Mouse (Mus musculus) embryonic facial prominence, embryonic 10.5 days (tissue): ENCODE results near the gene C1d. TPM values are rescaled to one million over a fixed set of nuclear protein-coding genes. Genes with fewer than 3 reads are reported as not detected.

Experiments
- DNase-seq: peaks from one replicate; pipeline ENCODE4 v3.0.0-alpha.2; 2017; ENCODE audit warnings: low spot score
- H3K27ac ChIP-seq: fragments of 300-500 bp; sonication (generic); replicated peaks from 2 replicates; pipeline ENCODE4 v1.5.1; 2016; ENCODE audit warnings: mild to moderate bottlenecking
- H3K27me3 ChIP-seq: fragments of 300-500 bp; sonication (generic); replicated peaks from 2 replicates; pipeline ENCODE4 v1.6.1; 2016; ENCODE audit warnings: low read depth, mild to moderate bottlenecking; ENCODE audit not compliant: poor library complexity, severe bottlenecking
- H3K36me3 ChIP-seq: fragments of 300-500 bp; sonication (generic); replicated peaks from 2 replicates; pipeline ENCODE4 v1.6.1; 2016; ENCODE audit warnings: mild to moderate bottlenecking, moderate library complexity
- H3K4me1 ChIP-seq: fragments of 300-500 bp; sonication (generic); 2 replicates; pipeline ENCODE4 v1.6.1; 2016
- H3K4me3 ChIP-seq: fragments of 300-500 bp; sonication (generic); 2 replicates; pipeline ENCODE4 v1.5.1; 2016; ENCODE audit warnings: mild to moderate bottlenecking, moderate library complexity
- H3K9me3 ChIP-seq: fragments of 300-500 bp; sonication (generic); 2 replicates; pipeline ENCODE4 v1.6.1; 2016; ENCODE audit warnings: mild to moderate bottlenecking
- WGBS: fragments of 180-500 bp; shearing (Covaris S2); methylation state at CpG from one replicate; pipeline ENCODE4 v1.1.7; 2016; 5-methylcytosine and 5-hydroxymethylcytosine counted together
- polyA plus RNA-seq: library from polyadenylated mRNA; unstranded; fragments of >200 nt; fragmentation: Nextera tagmentation; extraction: Ambion mirVana; gene quantifications from 2 replicates; pipeline ENCODE4 v1.2.1, GENCODE M21; 2016

The C1d gene
- polyA plus RNA-seq, 1 experiment from 2014 or later, result 113 TPM

DNA sequence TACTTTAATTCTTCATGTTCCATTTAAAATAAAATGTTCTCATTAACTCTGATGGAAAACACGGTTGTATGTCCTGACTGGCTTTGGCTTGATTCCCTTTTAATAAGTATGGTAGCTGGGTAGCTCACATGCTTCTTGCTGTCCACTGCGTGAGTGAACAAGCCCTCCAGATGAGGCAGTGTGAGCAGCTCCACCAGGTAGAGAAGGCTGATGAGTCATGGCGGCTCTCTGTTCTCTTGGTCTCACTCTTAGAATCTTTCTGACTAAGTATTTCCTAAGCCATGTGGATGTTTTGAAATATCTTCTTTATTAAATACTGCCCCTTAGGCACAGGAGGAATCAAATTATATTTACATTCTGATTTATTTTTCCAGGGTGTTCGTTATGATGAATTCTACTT lies 9.8 kb downstream of the C1d start:
- Histone ChIP-seq H3K4me3 (no peak overlapping the region), H3K27ac (no peak overlapping the region), H3K4me1 (no peaks in the 10 kb centered on the region), H3K9me3 (no peaks in the 10 kb centered on the region), H3K27me3 (no peaks in the 10 kb centered on the region), H3K36me3 (peaks cover 32% of the 10 kb centered on the region)
- no peak for DNase-seq
- WGBS, result 92% methylated on average over 4 of the region's 4 CpGs

DNA sequence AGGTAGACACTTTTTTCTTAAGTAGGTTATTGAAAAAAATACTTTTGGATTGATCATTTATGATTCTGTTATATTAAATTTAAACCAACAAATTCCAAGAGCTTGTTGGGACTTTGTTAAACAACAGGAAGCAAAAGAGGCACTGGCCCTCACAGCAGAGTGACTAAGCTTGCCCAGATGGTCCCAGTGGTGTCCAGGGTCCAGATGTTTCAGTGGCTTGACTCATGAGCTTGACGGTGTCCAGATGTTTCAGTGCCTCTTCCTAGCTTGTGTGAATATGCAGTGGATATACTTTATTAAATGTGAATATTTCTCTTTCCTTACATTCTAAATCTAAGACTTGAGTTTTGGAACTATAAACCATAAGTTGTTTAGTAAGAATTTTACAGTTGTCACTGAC lies 11.4 kb downstream of the C1d start:
- no peak for DNase-seq
- Histone ChIP-seq H3K27me3 (no peaks in the 10 kb centered on the region), H3K36me3 (peaks cover 28% of the 10 kb centered on the region), H3K27ac (no peak overlapping the region), H3K4me3 (no peak overlapping the region), H3K9me3 (no peaks in the 10 kb centered on the region), H3K4me1 (no peaks in the 10 kb centered on the region)
- 71% methylated on average over 1 of the region's 1 CpGs for WGBS

DNA sequence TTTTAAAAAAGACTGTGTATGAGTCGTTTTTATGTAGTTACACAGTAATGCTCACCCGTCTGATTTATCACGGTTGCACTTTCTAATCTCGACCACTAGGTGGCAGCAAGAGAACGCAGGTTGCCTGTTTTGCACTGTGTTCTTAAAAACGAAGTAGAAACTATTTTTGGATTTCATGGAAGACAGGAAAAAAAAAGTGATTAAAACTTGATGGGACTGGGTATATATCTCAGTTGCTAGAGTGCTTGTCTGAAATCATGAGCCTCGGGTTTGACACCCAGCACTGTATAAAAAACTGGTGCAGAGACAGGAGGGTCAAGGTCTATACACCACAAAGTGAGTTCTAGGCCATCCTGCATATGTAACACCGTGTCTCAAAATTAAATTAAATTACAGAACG lies 22.6 kb downstream of the C1d start:
- peak; percentile 56 for DNase-seq
- Histone ChIP-seq H3K4me1 (no peaks in the 10 kb centered on the region), H3K27ac (no peak overlapping the region), H3K36me3 (no peaks in the 10 kb centered on the region), H3K9me3 (no peaks in the 10 kb centered on the region), H3K27me3 (no peaks in the 10 kb centered on the region), H3K4me3 (no peak overlapping the region)
- WGBS, result 19% methylated on average over 9 of the region's 9 CpGs

DNA sequence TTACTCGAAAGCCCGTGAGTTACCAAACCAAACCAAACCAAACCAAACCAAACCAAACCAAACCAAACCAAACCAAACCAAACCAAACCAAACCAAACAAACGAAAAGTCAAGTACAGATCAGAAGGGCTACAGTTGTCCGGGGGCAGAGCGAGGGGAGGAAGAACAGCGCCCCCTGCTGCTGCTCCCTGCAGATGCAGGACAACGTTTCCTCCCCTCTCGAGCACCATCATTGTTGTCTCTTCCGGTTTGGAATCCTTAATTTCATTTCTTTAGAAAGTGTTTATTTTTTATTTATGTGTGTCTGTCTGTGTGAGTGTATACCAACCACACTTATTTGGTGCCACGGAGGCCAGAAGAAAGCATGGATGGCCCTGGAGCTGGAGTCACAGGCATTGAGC lies 26.7 kb downstream of the C1d start:
- no peaks in the 10 kb centered on the region for H3K27me3 ChIP-seq
- H3K36me3 ChIP-seq, result no peaks in the 10 kb centered on the region
- 72% methylated on average over 10 of the region's 10 CpGs for WGBS
- H3K9me3 ChIP-seq, result no peaks in the 10 kb centered on the region
- H3K27ac ChIP-seq, result no peak overlapping the region
- no peak for DNase-seq
- no peak overlapping the region for H3K4me3 ChIP-seq
- no peaks in the 10 kb centered on the region for H3K4me1 ChIP-seq

DNA sequence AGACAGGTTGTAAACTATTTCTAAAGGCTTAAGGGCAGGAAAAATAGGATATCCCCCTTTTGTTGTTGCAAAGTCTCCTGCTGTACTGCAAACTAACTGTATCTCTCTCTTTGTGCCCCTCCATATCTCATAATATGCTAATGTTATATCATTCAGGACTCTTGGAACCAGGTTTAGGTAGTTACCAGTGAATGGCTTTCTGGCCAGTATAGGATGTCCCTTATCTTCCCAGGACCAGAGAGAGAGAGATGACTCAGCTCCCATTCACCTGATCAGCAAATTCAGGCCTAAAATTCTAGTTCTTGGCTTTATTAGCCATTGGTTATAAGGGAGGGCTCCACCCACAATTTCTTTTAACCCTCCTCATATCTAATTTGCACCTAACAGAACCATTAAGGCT lies 31.5 kb downstream of the C1d start:
- no peak for DNase-seq

DNA sequence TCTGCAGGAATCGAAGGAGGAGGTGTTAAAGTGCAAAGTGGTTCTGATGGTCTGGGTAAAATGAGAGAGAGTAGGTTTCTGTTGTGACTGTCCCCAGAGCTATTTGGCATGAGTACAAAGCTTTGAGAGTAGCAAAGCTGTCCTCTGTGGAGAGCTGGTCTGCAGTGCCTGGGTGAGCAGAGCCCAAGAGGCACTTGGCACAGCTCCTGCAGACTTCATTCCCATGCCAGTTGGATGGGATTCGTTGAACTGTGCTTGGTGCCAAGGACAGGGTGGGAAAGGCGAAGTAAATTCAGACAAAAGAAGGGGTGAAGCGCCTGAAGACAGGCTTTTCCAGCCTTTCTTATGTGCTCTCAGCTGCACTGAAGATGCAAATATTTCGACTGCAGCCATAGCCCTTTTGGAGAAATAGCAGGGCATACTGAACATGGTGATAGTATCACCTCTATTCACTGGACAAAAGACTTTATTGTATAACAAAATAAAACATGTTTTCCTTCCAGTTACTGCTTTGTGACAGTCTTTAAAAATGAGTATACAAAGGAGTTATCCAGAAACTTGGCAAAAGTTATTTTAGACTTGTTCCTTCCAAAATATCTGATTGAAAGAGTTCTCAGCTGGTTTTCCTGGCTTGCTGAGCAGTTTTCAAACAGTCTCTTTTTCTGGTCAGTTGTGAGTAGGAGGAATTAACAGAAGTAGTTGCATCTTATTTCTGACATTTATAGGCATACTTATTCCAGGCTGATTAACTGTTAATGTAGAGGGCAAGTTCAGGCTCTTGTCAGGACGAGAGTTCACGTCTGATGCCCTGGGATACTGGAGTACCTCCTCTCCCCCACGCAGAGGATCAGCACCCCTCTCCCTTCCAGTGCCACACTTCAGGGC lies 48.9 kb downstream of the C1d start:
- Histone ChIP-seq H3K27me3 (no peaks in the 10 kb centered on the region), H3K4me1 (no peaks in the 10 kb centered on the region), H3K4me3 (no peak overlapping the region), H3K9me3 (no peaks in the 10 kb centered on the region), H3K36me3 (no peaks in the 10 kb centered on the region), H3K27ac (no peak overlapping the region)
- 76% methylated on average over 8 of the region's 8 CpGs for WGBS
- DNase-seq, result no peak

More for the DNA sequence above, 31.5 kb downstream of the C1d start:
- no peak overlapping the region for H3K4me3 ChIP-seq
- no peaks in the 10 kb centered on the region for H3K9me3 ChIP-seq
- H3K4me1 ChIP-seq, result no peaks in the 10 kb centered on the region
- H3K27me3 ChIP-seq, result no peaks in the 10 kb centered on the region
- H3K36me3 ChIP-seq, result no peaks in the 10 kb centered on the region
- no peak overlapping the region for H3K27ac ChIP-seq

DNA sequence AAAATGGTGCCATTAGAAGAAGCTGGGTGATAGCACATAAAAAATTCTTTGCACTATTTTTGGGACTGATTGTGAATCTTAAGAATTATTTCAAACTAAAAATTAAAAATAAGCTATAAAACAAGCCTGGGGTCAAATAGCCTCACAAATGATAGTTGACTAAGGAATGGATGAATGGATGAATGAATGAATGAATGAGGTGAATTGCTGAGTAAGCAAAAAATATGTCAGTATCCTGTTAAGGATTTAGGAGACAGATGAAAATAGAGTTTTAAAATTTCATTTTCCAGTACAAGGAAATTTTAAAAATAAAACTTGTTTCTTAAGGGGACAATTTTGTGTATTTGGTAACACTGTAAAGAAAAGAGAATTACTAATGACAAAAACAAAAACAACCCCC lies 50.1 kb downstream of the C1d start:
- Histone ChIP-seq H3K27me3 (no peaks in the 10 kb centered on the region), H3K4me3 (no peak overlapping the region), H3K9me3 (no peaks in the 10 kb centered on the region), H3K4me1 (no peaks in the 10 kb centered on the region), H3K36me3 (no peaks in the 10 kb centered on the region), H3K27ac (no peak overlapping the region)
- DNase-seq, result no peak

Other genes with a start within 250 kb of the C1d start
- 12.5 and 16.2 TPM in 2 replicates for gene Cnrip1, start 206.0 kb upstream of the C1d start, polyA plus RNA-seq
- 3.2 and 5.1 TPM in 2 replicates for gene Plek, start 205.2 kb upstream of the C1d start, polyA plus RNA-seq
- 75.6 and 77.3 TPM in 2 replicates for gene Ppp3r1, start 98.3 kb upstream of the C1d start, polyA plus RNA-seq
- gene Wdr92, start 75.5 kb upstream of the C1d start, polyA plus RNA-seq, result 29.5 and 30.1 TPM in 2 replicates
- gene Pno1, start 46.0 kb upstream of the C1d start, polyA plus RNA-seq, result 118 and 128 TPM in 2 replicates